Mouse (Mus musculus) limb, embryonic 14.5 days (tissue): ENCODE results near the gene Olfr655. TPM values are rescaled to one million over a fixed set of nuclear protein-coding genes. Genes with fewer than 3 reads are reported as not detected.

ENCODE experiments used
- ATAC-seq: fragments of 200-750 bp; cut with Nextera tagmentation; 2 replicates; pipeline ENCODE4 v1.8.0; 2017; ENCODE audit warnings: low read depth, moderate number of reproducible peaks, moderate TSS enrichment; ENCODE audit not compliant: low FRiP score
- DNase-seq: peaks from one replicate; pipeline ENCODE4 v3.0.0-alpha.2; 2015; ENCODE audit warnings: low spot score
- H3K27ac ChIP-seq: fragments of 300-500 bp; sonication (generic); replicated peaks from 2 replicates; pipeline ENCODE4 v1.5.1; 2014; ENCODE audit warnings: low read depth, mild to moderate bottlenecking, low read length, moderate library complexity, mixed read lengths
- H3K27me3 ChIP-seq: fragments of 300-500 bp; sonication (generic); 2 replicates; pipeline ENCODE4 v1.6.1; 2014; ENCODE audit warnings: low read length, mixed read lengths; ENCODE audit not compliant: control insufficient read depth, insufficient read depth
- H3K36me3 ChIP-seq: fragments of 300-500 bp; sonication (generic); 2 replicates; pipeline ENCODE4 v1.6.1; 2014; ENCODE audit warnings: mild to moderate bottlenecking, low read length, moderate library complexity, mixed read lengths; ENCODE audit not compliant: control insufficient read depth, insufficient read depth
- H3K4me1 ChIP-seq: fragments of 300-500 bp; sonication (generic); 2 replicates; pipeline ENCODE4 v1.6.1; 2014; ENCODE audit warnings: antibody characterized with exemption, low read length, mixed read lengths; ENCODE audit not compliant: control insufficient read depth, insufficient read depth
- H3K4me2 ChIP-seq: fragments of 300-500 bp; sonication (generic); replicated peaks from 2 replicates; pipeline ENCODE4 v1.6.1; 2014; ENCODE audit warnings: low read depth, mild to moderate bottlenecking, low read length, moderate library complexity; ENCODE audit not compliant: severe bottlenecking
- H3K4me3 ChIP-seq: fragments of 300-500 bp; sonication (generic); replicated peaks from 2 replicates; pipeline ENCODE4 v1.5.1; 2014; ENCODE audit warnings: low read length
- H3K9ac ChIP-seq: fragments of 300-500 bp; sonication (generic); 2 replicates; pipeline ENCODE4 v1.6.1; 2014; ENCODE audit warnings: mild to moderate bottlenecking, low read depth, low read length, moderate library complexity; ENCODE audit not compliant: severe bottlenecking
- H3K9me3 ChIP-seq: fragments of 300-500 bp; sonication (generic); 2 replicates; pipeline ENCODE4 v1.6.1; 2016; ENCODE audit warnings: low read length; ENCODE audit not compliant: control insufficient read depth
- POLR2A ChIP-seq: fragments of 200-500 bp; IDR thresholded peaks from 2 replicates; pipeline ENCODE4 v1.8.0; 2012; ENCODE audit warnings: inconsistent platforms, mild to moderate bottlenecking, moderate library complexity, borderline replicate concordance; ENCODE audit not compliant: insufficient read depth, insufficient read length; ENCODE audit errors: extremely low read depth
- WGBS: fragments of 180-500 bp; shearing (Covaris S2); extraction: QIAGEN DNeasy Blood & Tissue Kit; methylation state at CpG from one replicate; pipeline ENCODE4 v1.1.7; 2014; 5-methylcytosine and 5-hydroxymethylcytosine counted together
- polyA plus RNA-seq, 2 experiments: library from polyadenylated mRNA; depleted of rRNA in 1 of 2; stranded (reverse) in 1 of 2; unstranded in 1 of 2; fragments of >200 nt; fragmentation: Nextera tagmentation in 1 of 2; extraction: Ambion mirVana in 1 of 2; gene quantifications; 2 replicates each; pipeline versions ENCODE4 v1.2.1 to v1.2.3; 2012 to 2014

Olfr655 gene
- polyA plus RNA-seq (2012; rRNA removed) (not detected in 2 replicates), polyA plus RNA-seq (2014; fragmentation: Nextera tagmentation; extraction: Ambion mirVana) (not detected in 2 replicates)

- ATAC-seq (no peak), DNase-seq (no peak)
- H3K27me3 ChIP-seq: no peaks in the 10 kb centered on the region
- TF ChIP-seq POLR2A: no peak
- no peak within 1 kb of the TSS for H3K9ac ChIP-seq
- H3K36me3 ChIP-seq: no peaks in the 10 kb centered on the region
- no peak within 1 kb of the TSS for H3K4me2 ChIP-seq
- H3K9me3 ChIP-seq: no peaks in the 10 kb centered on the region
- 73% methylated on average over 2 of the region's 2 CpGs for WGBS
- no peak within 1 kb of the TSS for H3K4me3 ChIP-seq
- H3K4me1 ChIP-seq: no peaks in the 10 kb centered on the region
- no peak within 1 kb of the TSS for H3K27ac ChIP-seq
Observed at GRCm38 (mm10) chr7:104601679-104602078, at the start of gene Olfr655. Gene Olfr655, minus strand, starts transcription at chr7:104601779.

DNA sequence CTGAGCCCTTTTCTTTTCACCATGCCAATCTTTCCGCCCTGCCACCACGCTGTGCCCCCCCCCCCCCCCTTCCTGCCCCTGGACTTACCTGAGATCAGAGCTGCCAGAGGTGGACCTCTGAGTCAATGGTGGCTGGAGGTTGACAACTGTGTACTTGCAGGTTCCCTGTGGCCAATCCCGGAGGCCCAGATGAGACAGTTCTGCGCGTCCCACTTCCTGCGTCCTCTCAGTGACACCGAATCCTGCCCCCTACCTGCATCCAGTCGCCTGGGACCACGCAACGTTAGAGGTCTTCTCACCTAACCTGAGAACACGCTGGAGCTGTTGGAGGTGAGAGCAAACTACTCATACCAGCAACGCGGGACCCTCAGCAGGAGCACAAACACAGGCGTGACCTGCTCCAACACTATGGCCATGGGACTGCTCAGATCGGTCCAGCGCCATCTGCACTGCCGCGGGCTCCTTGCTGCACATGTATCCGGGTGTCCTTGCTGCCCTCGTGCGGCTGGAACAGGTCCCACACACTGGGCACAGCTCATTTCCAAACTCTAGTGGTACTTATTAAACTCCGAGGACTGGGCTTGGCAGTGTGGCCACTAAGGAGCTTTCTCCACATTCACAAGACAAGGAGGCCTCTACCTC is 45.4 kb upstream of the Olfr655 start, which contains the start of gene Olfr658:
Gene Olfr658, minus strand, starts transcription at position 465 of the 642 bp plus-strand sequence.
- H3K9me3 ChIP-seq: no peaks in the 10 kb centered on the region
- 19% methylated on average over 22 of the region's 22 CpGs for WGBS
- no peak within 1 kb of the TSS for H3K4me3 ChIP-seq
- no peaks in the 10 kb centered on the region for H3K27me3 ChIP-seq
- H3K4me2 ChIP-seq: peak within 1 kb of the TSS; percentile 30; the same call in 1 of the 2 replicates
- no peaks in the 10 kb centered on the region for H3K36me3 ChIP-seq
- TF ChIP-seq POLR2A: no peak
- H3K9ac ChIP-seq: no peak within 1 kb of the TSS
- DNase-seq (no peak), ATAC-seq (no peak)
- H3K27ac ChIP-seq: no peak within 1 kb of the TSS
- H3K4me1 ChIP-seq: no peaks in the 10 kb centered on the region

DNA sequence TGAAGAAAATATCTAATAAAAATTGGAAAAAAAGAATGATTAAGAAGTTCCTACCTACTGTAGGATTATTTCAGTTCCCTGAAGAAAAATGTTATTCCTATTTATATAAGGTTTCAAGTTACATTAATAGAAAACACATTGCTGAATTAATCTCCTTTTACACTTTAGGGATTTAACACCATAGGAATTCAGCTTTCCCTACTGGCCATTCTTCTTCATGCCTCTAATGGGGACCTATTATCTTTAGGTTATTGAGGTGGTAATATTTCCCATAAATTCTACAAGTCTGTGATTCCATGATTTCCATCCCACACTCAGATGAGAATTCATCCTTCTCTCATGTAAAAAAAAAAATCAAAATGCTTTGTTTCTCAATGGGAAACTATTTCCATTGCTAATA is 22.9 kb upstream of the Olfr655 start, which contains the start of gene Olfr657:
Gene Olfr657, plus strand, starts transcription at position 301 of the 400 bp plus-strand sequence.
- Histone ChIP-seq H3K36me3 (no peaks in the 10 kb centered on the region), H3K4me2 (no peak within 1 kb of the TSS), H3K27ac (no peak within 1 kb of the TSS), H3K4me3 (no peak within 1 kb of the TSS), H3K4me1 (no peaks in the 10 kb centered on the region), H3K27me3 (no peaks in the 10 kb centered on the region), H3K9ac (no peak within 1 kb of the TSS), H3K9me3 (no peaks in the 10 kb centered on the region)
- no peak for DNase-seq
- ATAC-seq: no peak
- TF ChIP-seq POLR2A: no peak

DNA sequence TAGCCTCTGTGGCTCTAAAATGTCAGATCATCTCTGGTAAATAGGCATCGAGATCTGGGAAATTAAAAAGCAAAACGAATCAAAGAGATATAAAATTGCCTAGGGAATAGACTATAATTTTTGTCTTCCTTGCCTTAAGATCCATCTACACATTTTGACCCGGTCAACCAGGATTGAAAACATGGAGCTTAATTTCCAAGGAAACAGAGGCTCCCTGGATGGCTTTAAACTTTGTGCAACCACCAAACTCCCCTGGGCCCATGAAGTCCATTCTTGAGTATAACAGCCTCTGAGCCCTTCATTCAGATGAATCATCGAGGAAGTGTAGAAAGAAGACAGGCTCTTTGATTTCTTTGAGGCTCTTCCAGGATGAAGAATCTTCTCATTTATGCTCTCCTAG is 12.1 kb upstream of the Olfr655 start, which contains the start of gene Olfr656:
Gene Olfr656, plus strand, starts transcription at position 301 of the 400 bp plus-strand sequence.
- Histone ChIP-seq H3K27me3 (no peaks in the 10 kb centered on the region), H3K36me3 (no peaks in the 10 kb centered on the region), H3K4me3 (no peak within 1 kb of the TSS), H3K9me3 (no peaks in the 10 kb centered on the region), H3K4me2 (no peak within 1 kb of the TSS), H3K9ac (no peak within 1 kb of the TSS), H3K4me1 (no peaks in the 10 kb centered on the region), H3K27ac (no peak within 1 kb of the TSS)
- no peak for TF ChIP-seq POLR2A
- 81% methylated on average over 4 of the region's 4 CpGs for WGBS
- ATAC-seq: no peak
- no peak for DNase-seq

DNA sequence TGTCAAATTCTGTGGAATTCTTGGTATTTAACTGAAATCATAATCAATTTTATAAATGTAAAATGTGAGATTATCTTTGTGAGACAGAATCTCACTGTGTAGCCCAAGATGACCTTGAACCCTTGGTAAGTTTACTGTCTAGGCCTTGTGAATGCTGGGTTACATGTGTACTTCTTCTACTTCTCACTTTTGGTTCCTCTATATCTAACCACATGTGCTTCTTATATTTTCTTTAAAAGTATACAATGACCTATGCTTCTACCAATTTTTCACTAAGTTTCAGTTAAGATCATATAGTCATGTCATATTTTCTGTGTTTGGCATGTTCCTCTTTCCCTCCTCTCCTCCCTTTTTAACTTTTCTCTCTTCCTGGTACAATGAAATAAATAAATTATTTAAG is 3.1 kb upstream of the Olfr655 start:
- Histone ChIP-seq H3K4me1 (no peaks in the 10 kb centered on the region), H3K4me2 (no peak overlapping the region), H3K9ac (no peak overlapping the region), H3K9me3 (no peaks in the 10 kb centered on the region), H3K27me3 (no peaks in the 10 kb centered on the region), H3K4me3 (no peak overlapping the region), H3K27ac (no peak overlapping the region), H3K36me3 (no peaks in the 10 kb centered on the region)
- DNase-seq (no peak), ATAC-seq (no peak)
- no peak for TF ChIP-seq POLR2A
